Mouse (Mus musculus): Measurements from ENCODE around the gene Tln1. TPM values are rescaled to one million over a fixed set of nuclear protein-coding genes. Genes with fewer than 3 reads are reported as not detected.
"Not testable (repeated sequence)": the region's sequence is repeated elsewhere in the genome, so short reads cannot be mapped to it uniquely, and the experiment has no call there.

The Tln1 gene
- polyA plus RNA-seq, 1 experiment from 2014 or later = 70.2 TPM

- peaks cover 29% of the 10 kb centered on the region for H3K36me3 ChIP-seq (ENCODE audit: control insufficient read depth, insufficient read depth, low read length)
- peaks cover 39% of the 10 kb centered on the region for H3K4me1 ChIP-seq (ENCODE audit: control insufficient read depth, insufficient read depth, low read length)
- peak; percentile 81 for DNase-seq (ENCODE audit: low spot score)
- no peaks in the 10 kb centered on the region for H3K27me3 ChIP-seq (replicated peaks; ENCODE audit: control insufficient read depth, insufficient read depth, low read length)
- H3K9me3 ChIP-seq (ENCODE audit: control insufficient read depth, low read length) = no peaks in the 10 kb centered on the region
- no peak for ATAC-seq (ENCODE audit: low read depth)
- WGBS = 17% methylated on average over 13 of the region's 13 CpGs
- peak overlapping the region; percentile 88 for H3K4me2 ChIP-seq (ENCODE audit: low read depth, low read length)
- H3K4me3 ChIP-seq (ENCODE audit: low read depth, low read length) = peak overlapping the region; percentile 23
- peak overlapping the region; percentile 58 for H3K9ac ChIP-seq (ENCODE audit: low read depth, low read length)
- H3K27ac ChIP-seq (replicated peaks; ENCODE audit: low read depth, low read length) = peak overlapping the region; percentile 83
Observed at GRCm38 (mm10) chr4:43558631-43559356, 3.7 kb downstream of the Tln1 start.

DNA sequence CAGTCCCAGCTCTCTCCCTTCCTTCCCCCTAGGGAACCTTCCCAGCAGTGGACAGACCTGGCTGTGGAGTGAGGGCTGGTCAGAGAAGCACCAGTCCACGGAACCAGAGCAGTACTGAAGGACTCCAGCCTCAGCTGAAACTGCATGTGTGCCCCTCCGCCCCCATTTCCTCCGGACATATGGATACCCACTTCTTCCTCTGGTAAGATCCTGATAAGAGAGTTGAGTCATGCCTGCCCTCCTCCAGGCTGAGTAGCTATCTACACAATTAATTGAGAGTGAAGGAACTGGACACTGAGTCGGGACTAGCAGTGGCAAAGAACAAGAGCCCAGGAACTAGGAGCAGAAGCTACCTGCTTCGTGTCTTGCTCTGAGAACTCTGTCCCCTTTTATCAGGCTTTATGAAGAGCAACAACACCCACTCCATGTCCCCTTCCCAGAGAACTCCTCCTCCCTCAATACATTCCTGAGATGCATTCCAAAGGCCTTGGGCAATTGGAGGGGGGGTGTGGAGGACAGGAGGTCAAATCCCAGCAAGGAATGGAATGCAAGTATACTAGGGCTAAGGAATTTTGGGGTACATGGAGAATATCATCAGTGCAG, 4.4 kb downstream of the Tln1 start:
- Histone ChIP-seq H3K4me3 (ENCODE audit: low read depth, low read length) (peak overlapping the region; percentile 23), H3K4me1 (ENCODE audit: control insufficient read depth, insufficient read depth, low read length) (peaks cover 34% of the 10 kb centered on the region), H3K4me2 (ENCODE audit: low read depth, low read length) (peak overlapping the region; percentile 88), H3K9ac (ENCODE audit: low read depth, low read length) (peak overlapping the region; percentile 58), H3K27ac (replicated peaks; ENCODE audit: low read depth, low read length) (peak overlapping the region; percentile 83), H3K9me3 (ENCODE audit: control insufficient read depth, low read length) (no peaks in the 10 kb centered on the region), H3K27me3 (replicated peaks; ENCODE audit: control insufficient read depth, insufficient read depth, low read length) (no peaks in the 10 kb centered on the region), H3K36me3 (ENCODE audit: control insufficient read depth, insufficient read depth, low read length) (peaks cover 36% of the 10 kb centered on the region)
- peak; percentile 67 for DNase-seq (ENCODE audit: low spot score)
- no peak for ATAC-seq (ENCODE audit: low read depth)
- 26% methylated on average over 5 of the region's 5 CpGs for WGBS

- Histone ChIP-seq H3K27me3 (replicated peaks; ENCODE audit: control insufficient read depth, insufficient read depth, low read length) (no peaks in the 10 kb centered on the region), H3K27ac (replicated peaks; ENCODE audit: low read depth, low read length) (no peak overlapping the region), H3K36me3 (ENCODE audit: control insufficient read depth, insufficient read depth, low read length) (peaks cover 58% of the 10 kb centered on the region), H3K4me3 (ENCODE audit: low read depth, low read length) (no peak overlapping the region), H3K9ac (ENCODE audit: low read depth, low read length) (no peak overlapping the region), H3K4me1 (ENCODE audit: control insufficient read depth, insufficient read depth, low read length) (peaks cover 28% of the 10 kb centered on the region), H3K9me3 (ENCODE audit: control insufficient read depth, low read length) (no peaks in the 10 kb centered on the region), H3K4me2 (ENCODE audit: low read depth, low read length) (no peak overlapping the region)
- ATAC-seq (ENCODE audit: low read depth) (no peak), DNase-seq (ENCODE audit: low spot score) (no peak)
- WGBS = 96% methylated on average over 7 of the region's 7 CpGs
Observed at GRCm38 (mm10) chr4:43555926-43556325, 6.6 kb downstream of the Tln1 start.

DNA sequence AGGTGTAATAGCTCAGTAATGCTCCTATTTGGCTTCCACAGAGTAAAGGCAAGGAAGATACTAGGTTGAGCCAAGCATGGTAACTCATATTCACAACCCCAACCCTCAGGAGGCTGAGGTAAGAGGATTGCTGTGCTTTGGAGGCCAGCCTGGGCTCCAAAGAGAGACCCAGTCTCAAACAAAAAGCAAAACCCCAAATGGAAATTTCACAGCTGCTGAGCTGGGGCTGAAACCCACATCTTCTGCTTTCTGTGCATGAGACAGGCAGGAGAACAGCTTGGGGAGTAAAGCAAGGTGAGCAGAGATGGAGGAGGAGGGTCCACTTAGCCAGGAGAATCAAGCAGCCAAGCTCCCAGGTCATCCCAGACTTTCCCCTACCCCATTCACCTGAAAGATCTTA, 8.6 kb downstream of the Tln1 start:
- peaks cover 11% of the 10 kb centered on the region for H3K4me1 ChIP-seq (ENCODE audit: control insufficient read depth, insufficient read depth, low read length)
- no peak overlapping the region for H3K4me3 ChIP-seq (ENCODE audit: low read depth, low read length)
- H3K4me2 ChIP-seq (ENCODE audit: low read depth, low read length) = no peak overlapping the region
- no peak overlapping the region for H3K27ac ChIP-seq (replicated peaks; ENCODE audit: low read depth, low read length)
- DNase-seq (ENCODE audit: low spot score) (no peak), ATAC-seq (ENCODE audit: low read depth) (no peak)
- H3K36me3 ChIP-seq (ENCODE audit: control insufficient read depth, insufficient read depth, low read length) = peaks cover 78% of the 10 kb centered on the region
- H3K27me3 ChIP-seq (replicated peaks; ENCODE audit: control insufficient read depth, insufficient read depth, low read length) = no peaks in the 10 kb centered on the region
- no peak overlapping the region for H3K9ac ChIP-seq (ENCODE audit: low read depth, low read length)
- no peaks in the 10 kb centered on the region for H3K9me3 ChIP-seq (ENCODE audit: control insufficient read depth, low read length)

GRCm38 (mm10) chr4:43552437-43552836, 10.1 kb downstream of the Tln1 start:
- ATAC-seq (ENCODE audit: low read depth) (no peak), DNase-seq (ENCODE audit: low spot score) (no peak)
- no peaks in the 10 kb centered on the region for H3K9me3 ChIP-seq (ENCODE audit: control insufficient read depth, low read length)
- no peaks in the 10 kb centered on the region for H3K27me3 ChIP-seq (replicated peaks; ENCODE audit: control insufficient read depth, insufficient read depth, low read length)
- no peak overlapping the region for H3K27ac ChIP-seq (replicated peaks; ENCODE audit: low read depth, low read length)
- no peak overlapping the region for H3K4me2 ChIP-seq (ENCODE audit: low read depth, low read length)
- no peak overlapping the region for H3K4me3 ChIP-seq (ENCODE audit: low read depth, low read length)
- no peaks in the 10 kb centered on the region for H3K4me1 ChIP-seq (ENCODE audit: control insufficient read depth, insufficient read depth, low read length)
- H3K36me3 ChIP-seq (ENCODE audit: control insufficient read depth, insufficient read depth, low read length) = peaks cover 93% of the 10 kb centered on the region
- WGBS = 96% methylated on average over 5 of the region's 5 CpGs
- H3K9ac ChIP-seq (ENCODE audit: low read depth, low read length) = no peak overlapping the region

DNA sequence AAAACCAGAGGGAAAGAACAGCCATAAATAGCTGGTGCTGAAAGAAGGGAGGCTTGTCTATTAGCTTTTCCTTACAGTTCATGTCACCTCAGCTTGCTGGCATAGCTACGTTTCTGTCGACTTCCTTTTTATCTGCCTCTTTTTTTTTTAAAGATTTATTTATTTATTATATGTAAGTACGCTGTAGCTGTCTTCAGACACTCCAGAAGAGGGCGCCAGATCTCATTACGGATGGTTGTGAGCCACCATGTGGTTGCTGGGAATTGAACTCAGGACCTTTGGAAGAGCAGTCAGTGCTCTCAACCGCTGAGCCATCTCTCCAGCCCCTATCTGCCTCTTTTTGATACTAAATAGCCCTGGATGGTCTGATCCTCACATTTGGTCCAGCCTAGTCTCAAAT, 10.6 kb downstream of the Tln1 start:
- WGBS = 86% methylated on average over 6 of the region's 6 CpGs
- not testable (repeated sequence) for ATAC-seq (ENCODE audit: low read depth); DNase-seq (ENCODE audit: low spot score); H3K27me3 ChIP-seq (replicated peaks; ENCODE audit: control insufficient read depth, insufficient read depth, low read length); H3K27ac ChIP-seq (replicated peaks; ENCODE audit: low read depth, low read length); H3K4me2 ChIP-seq (ENCODE audit: low read depth, low read length); H3K4me3 ChIP-seq (ENCODE audit: low read depth, low read length); H3K9ac ChIP-seq (ENCODE audit: low read depth, low read length); H3K4me1 ChIP-seq (ENCODE audit: control insufficient read depth, insufficient read depth, low read length); H3K9me3 ChIP-seq (ENCODE audit: control insufficient read depth, low read length)
- H3K36me3 ChIP-seq (ENCODE audit: control insufficient read depth, insufficient read depth, low read length) = peaks cover 99% of the 10 kb centered on the region

- WGBS = 85% methylated on average over 12 of the region's 12 CpGs
- no peak overlapping the region for H3K4me3 ChIP-seq (ENCODE audit: low read depth, low read length)
- H3K4me2 ChIP-seq (ENCODE audit: low read depth, low read length) = no peak overlapping the region
- peaks cover 100% of the 10 kb centered on the region for H3K36me3 ChIP-seq (ENCODE audit: control insufficient read depth, insufficient read depth, low read length)
- no peak overlapping the region for H3K27ac ChIP-seq (replicated peaks; ENCODE audit: low read depth, low read length)
- ATAC-seq (ENCODE audit: low read depth) (no peak), DNase-seq (ENCODE audit: low spot score) (no peak)
- no peaks in the 10 kb centered on the region for H3K4me1 ChIP-seq (ENCODE audit: control insufficient read depth, insufficient read depth, low read length)
- no peaks in the 10 kb centered on the region for H3K9me3 ChIP-seq (ENCODE audit: control insufficient read depth, low read length)
- H3K27me3 ChIP-seq (replicated peaks; ENCODE audit: control insufficient read depth, insufficient read depth, low read length) = no peaks in the 10 kb centered on the region
- no peak overlapping the region for H3K9ac ChIP-seq (ENCODE audit: low read depth, low read length)
Observed at GRCm38 (mm10) chr4:43549055-43549454, 13.4 kb downstream of the Tln1 start.

GRCm38 (mm10) chr4:43547160-43547559, 15.3 kb downstream of the Tln1 start:
- H3K27me3 ChIP-seq (replicated peaks; ENCODE audit: control insufficient read depth, insufficient read depth, low read length) = no peaks in the 10 kb centered on the region
- WGBS = 96% methylated on average over 8 of the region's 8 CpGs
- ATAC-seq (ENCODE audit: low read depth) (no peak), DNase-seq (ENCODE audit: low spot score) (no peak)
- H3K27ac ChIP-seq (replicated peaks; ENCODE audit: low read depth, low read length) = no peak overlapping the region
- no peak overlapping the region for H3K4me3 ChIP-seq (ENCODE audit: low read depth, low read length)
- no peaks in the 10 kb centered on the region for H3K9me3 ChIP-seq (ENCODE audit: control insufficient read depth, low read length)
- H3K4me1 ChIP-seq (ENCODE audit: control insufficient read depth, insufficient read depth, low read length) = no peaks in the 10 kb centered on the region
- no peak overlapping the region for H3K4me2 ChIP-seq (ENCODE audit: low read depth, low read length)
- H3K9ac ChIP-seq (ENCODE audit: low read depth, low read length) = no peak overlapping the region
- peaks cover 100% of the 10 kb centered on the region for H3K36me3 ChIP-seq (ENCODE audit: control insufficient read depth, insufficient read depth, low read length)

Measured in embryonic facial prominence, embryonic 14.5 days (tissue).